ENCODE assay signal across 8 mouse cellular contexts in the genomic region with DNA sequence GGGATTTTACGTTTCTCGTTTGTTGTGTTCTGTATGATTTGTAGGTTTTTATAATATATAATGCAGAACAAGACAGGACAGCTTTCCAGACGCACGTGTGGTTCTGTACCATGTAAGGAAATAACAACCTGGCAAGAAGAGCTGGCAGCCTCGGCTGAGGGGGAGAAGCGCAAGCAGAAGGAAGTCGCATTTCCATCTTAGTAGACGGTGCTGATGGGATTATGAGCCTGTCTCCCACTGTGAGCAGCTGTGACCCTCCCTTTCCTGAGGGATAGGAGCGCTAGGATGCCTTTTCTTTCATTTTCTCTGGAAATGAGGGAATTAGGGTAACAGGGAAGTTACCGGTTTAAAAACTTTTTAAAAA. TPM values are rescaled to one million over a fixed set of nuclear protein-coding genes. Genes with fewer than 3 reads are reported as not detected.
DNase-seq lines count a peak whose midpoint lies in the region; ATAC-seq and TF ChIP-seq lines count a peak whose summit lies in the region.

No protein-coding gene starts in this region.

- no peak for DNase-seq in kidney, postnatal 0 days (ENCODE audit: low spot score)
- no peak for DNase-seq in kidney, postnatal 14 days
- DNase-seq in embryo, embryonic 10.5 days (ENCODE audit: low spot score) = peak; percentile 45
- DNase-seq in midbrain, embryonic 11.5 days (ENCODE audit: low spot score, missing footprints) = no peak
- DNase-seq in adrenal gland, adult (ENCODE audit: inconsistent age in 2 of 2, low spot score in 1 of 2) = no peak
- no peak for DNase-seq in cerebellum, adult 18-20 months
- DNase-seq in testis, postnatal 10 days (ENCODE audit: low spot score) = no peak

- no peak for TF ChIP-seq CTCF in kidney, postnatal 0 days (IDR thresholded peaks at IDR 0.05; ENCODE audit: low read depth)

- no peak for ATAC-seq in kidney, postnatal 0 days (replicated peaks; ENCODE audit: low FRiP score, low read depth)
- ATAC-seq in granulocyte monocyte progenitor cell, adult 5-6 weeks (replicated peaks; ENCODE audit: poor library complexity, severe bottlenecking) = peak; percentile 9; the same call in 1 of the 2 replicates
- ATAC-seq in midbrain, embryonic 11.5 days (ENCODE audit: low FRiP score) = no peak

- peak overlapping the region; percentile 75 for H3K4me2 ChIP-seq in kidney, postnatal 0 days (ENCODE audit: low read length)
- peak overlapping the region; percentile 47 for H3K4me2 ChIP-seq in midbrain, embryonic 11.5 days

- no peaks in the 10 kb centered on the region for H3K27me3 ChIP-seq in kidney, postnatal 0 days (ENCODE audit: insufficient read depth, low read length)
- H3K27me3 ChIP-seq in midbrain, embryonic 11.5 days (ENCODE audit: control insufficient read depth, insufficient read depth, low read length) = peaks cover 6% of the 10 kb centered on the region

- H3K27ac ChIP-seq in kidney, postnatal 0 days = no peak overlapping the region
- H3K27ac ChIP-seq in midbrain, embryonic 11.5 days (ENCODE audit: low read depth, low read length) = no peak overlapping the region

- H3K9me3 ChIP-seq in kidney, postnatal 0 days (replicated peaks; ENCODE audit: low read length) = no peaks in the 10 kb centered on the region; the same call in 1 of the 2 replicates
- H3K9me3 ChIP-seq in midbrain, embryonic 11.5 days (ENCODE audit: control insufficient read depth, low read length) = no peaks in the 10 kb centered on the region

- 4% methylated on average over 10 of the region's 10 CpGs for WGBS in kidney, postnatal 0 days
- WGBS in midbrain, embryonic 11.5 days = 3% methylated on average over 10 of the region's 10 CpGs

- no peaks in the 10 kb centered on the region for H3K36me3 ChIP-seq in kidney, postnatal 0 days (ENCODE audit: insufficient read depth, low read length)
- H3K36me3 ChIP-seq in midbrain, embryonic 11.5 days (ENCODE audit: control insufficient read depth, insufficient read depth, low read length) = no peaks in the 10 kb centered on the region

- H3K4me3 ChIP-seq in kidney, postnatal 0 days (replicated peaks; ENCODE audit: low read depth, low read length) = peak overlapping the region; percentile 24
- peak overlapping the region; percentile 19 for H3K4me3 ChIP-seq in midbrain, embryonic 11.5 days (ENCODE audit: low read depth, low read length)

- peak overlapping the region; percentile 44; the same call in 1 of the 2 replicates for H3K9ac ChIP-seq in kidney, postnatal 0 days (ENCODE audit: low read depth, low read length)
- no peak overlapping the region; the same call in 1 of the 2 replicates for H3K9ac ChIP-seq in midbrain, embryonic 11.5 days (ENCODE audit: low read length)

- H3K4me1 ChIP-seq in kidney, postnatal 0 days (replicated peaks; ENCODE audit: insufficient read depth, low read length) = 0 out of 2 replicates have a peak, but pooled peaks cover 5% of the 10 kb centered on the region
- H3K4me1 ChIP-seq in midbrain, embryonic 11.5 days (ENCODE audit: control insufficient read depth, insufficient read depth, low read length) = peaks cover 5% of the 10 kb centered on the region; the same call in 1 of the 2 replicates

RNA-seq across cellular contexts. Expression of a gene that starts 9.3 kb away (rescaled TPM):
- 16.9 and 17.5 TPM in 2 replicates for polyA plus RNA-seq in kidney, postnatal 0 days (2015; fragmentation: Nextera tagmentation; extraction: Ambion mirVana)
- 12.7 and 15.2 TPM in 2 replicates for total RNA-seq in granulocyte monocyte progenitor cell, adult 5-6 weeks (2014; fragmentation: Nextera tagmentation)
- total RNA-seq in granulocyte monocyte progenitor cell, adult 5-6 weeks (2017) = 15.9 and 20.7 TPM in 2 replicates
- polyA plus RNA-seq in midbrain, embryonic 11.5 days (2014; fragmentation: Nextera tagmentation; extraction: Ambion mirVana) = 13.0 and 13.6 TPM in 2 replicates
